Mouse (Mus musculus): ENCODE data around the gene Gpr146. TPM values are rescaled to one million over a fixed set of nuclear protein-coding genes. Genes with fewer than 3 reads are reported as not detected.
A peak's percentile ranks its signal among the peaks of the same experiment; 100 is the strongest.
"Not testable (repeated sequence)": the region's sequence is repeated elsewhere in the genome, so short reads cannot be mapped to it uniquely, and the experiment has no call there.

The Gpr146 gene
- total and polyA plus RNA-seq, 2 experiments from 2014 or later, result 3.0 to 4.1 TPM

- H3K4me2 ChIP-seq (ENCODE audit: low read depth, low read length, poor library complexity, severe bottlenecking); H3K4me1 ChIP-seq (ENCODE audit: insufficient read depth, low read length); H3K27ac ChIP-seq (ENCODE audit: low read depth, low read length); H3K9me3 ChIP-seq (ENCODE audit: low read length); H3K27me3 ChIP-seq (ENCODE audit: insufficient read depth, low read length); H3K9ac ChIP-seq (replicated peaks; ENCODE audit: low read length, poor library complexity, severe bottlenecking); H3K4me3 ChIP-seq (ENCODE audit: low read depth, low read length); DNase-seq (ENCODE audit: low spot score); ATAC-seq (ENCODE audit: low FRiP score): not testable (repeated sequence)
- WGBS, result 90% methylated on average over 10 of the region's 10 CpGs
- TF ChIP-seq CTCF (IDR thresholded peaks at IDR 0.05), result peak; percentile 27; the same call in 1 of the 2 replicates
- peaks cover 41% of the 10 kb centered on the region for H3K36me3 ChIP-seq (ENCODE audit: insufficient read depth, low read length)
Measured at GRCm38 (mm10) chr5:139334394-139334793, 43.1 kb upstream of the Gpr146 start.

- ATAC-seq (ENCODE audit: low FRiP score), result peak; percentile 36; the same call in 1 of the 2 replicates
- 96% methylated on average over 4 of the region's 4 CpGs for WGBS
Measured at GRCm38 (mm10) chr5:139335634-139336033, 41.9 kb upstream of the Gpr146 start.

GRCm38 (mm10) chr5:139337826-139338370 lies 39.6 kb upstream of the Gpr146 start:
- H3K27me3 ChIP-seq (ENCODE audit: insufficient read depth, low read length), result no peaks in the 10 kb centered on the region
- H3K4me1 ChIP-seq (ENCODE audit: insufficient read depth, low read length), result no peaks in the 10 kb centered on the region
- no peak overlapping the region for H3K4me2 ChIP-seq (ENCODE audit: low read depth, low read length, poor library complexity, severe bottlenecking)
- peaks cover 67% of the 10 kb centered on the region for H3K36me3 ChIP-seq (ENCODE audit: insufficient read depth, low read length)
- H3K9ac ChIP-seq (replicated peaks; ENCODE audit: low read length, poor library complexity, severe bottlenecking), result no peak overlapping the region
- no peak overlapping the region for H3K27ac ChIP-seq (ENCODE audit: low read depth, low read length)
- H3K4me3 ChIP-seq (ENCODE audit: low read depth, low read length), result no peak overlapping the region
- 82% methylated on average over 13 of the region's 13 CpGs for WGBS
- no peak for ATAC-seq (ENCODE audit: low FRiP score)
- H3K9me3 ChIP-seq (ENCODE audit: low read length), result no peaks in the 10 kb centered on the region
- TF ChIP-seq CTCF (IDR thresholded peaks at IDR 0.05), result no peak
- DNase-seq (ENCODE audit: low spot score), result no peak

More at GRCm38 (mm10) chr5:139335634-139336033, 41.9 kb upstream of the Gpr146 start:
- Histone ChIP-seq H3K4me2 (ENCODE audit: low read depth, low read length, poor library complexity, severe bottlenecking) (no peak overlapping the region), H3K9ac (replicated peaks; ENCODE audit: low read length, poor library complexity, severe bottlenecking) (no peak overlapping the region), H3K4me3 (ENCODE audit: low read depth, low read length) (no peak overlapping the region), H3K27ac (ENCODE audit: low read depth, low read length) (no peak overlapping the region), H3K27me3 (ENCODE audit: insufficient read depth, low read length) (no peaks in the 10 kb centered on the region), H3K9me3 (ENCODE audit: low read length) (no peaks in the 10 kb centered on the region), H3K36me3 (ENCODE audit: insufficient read depth, low read length) (peaks cover 53% of the 10 kb centered on the region), H3K4me1 (ENCODE audit: insufficient read depth, low read length) (no peaks in the 10 kb centered on the region)
- no peak for TF ChIP-seq CTCF (IDR thresholded peaks at IDR 0.05)
- DNase-seq (ENCODE audit: low spot score), result no peak

- Histone ChIP-seq H3K9ac (replicated peaks; ENCODE audit: low read length, poor library complexity, severe bottlenecking) (no peak overlapping the region), H3K27me3 (ENCODE audit: insufficient read depth, low read length) (no peaks in the 10 kb centered on the region), H3K9me3 (ENCODE audit: low read length) (no peaks in the 10 kb centered on the region), H3K4me1 (ENCODE audit: insufficient read depth, low read length) (no peaks in the 10 kb centered on the region), H3K27ac (ENCODE audit: low read depth, low read length) (no peak overlapping the region), H3K36me3 (ENCODE audit: insufficient read depth, low read length) (peaks cover 67% of the 10 kb centered on the region), H3K4me3 (ENCODE audit: low read depth, low read length) (no peak overlapping the region), H3K4me2 (ENCODE audit: low read depth, low read length, poor library complexity, severe bottlenecking) (no peak overlapping the region)
- ATAC-seq (ENCODE audit: low FRiP score) (no peak), DNase-seq (ENCODE audit: low spot score) (no peak)
- WGBS, result 90% methylated on average over 3 of the region's 3 CpGs
- TF ChIP-seq CTCF (IDR thresholded peaks at IDR 0.05), result no peak
Measured at GRCm38 (mm10) chr5:139338403-139338802, 39.1 kb upstream of the Gpr146 start.

GRCm38 (mm10) chr5:139338891-139339290 lies 38.6 kb upstream of the Gpr146 start:
- WGBS, result 81% methylated on average over 11 of the region's 11 CpGs
- H3K9ac ChIP-seq (replicated peaks; ENCODE audit: low read length, poor library complexity, severe bottlenecking), result no peak overlapping the region
- no peak overlapping the region for H3K27ac ChIP-seq (ENCODE audit: low read depth, low read length)
- no peak overlapping the region for H3K4me3 ChIP-seq (ENCODE audit: low read depth, low read length)
- peaks cover 2% of the 10 kb centered on the region; the same call in 1 of the 2 replicates for H3K4me1 ChIP-seq (ENCODE audit: insufficient read depth, low read length)
- no peak for TF ChIP-seq CTCF (IDR thresholded peaks at IDR 0.05)
- no peaks in the 10 kb centered on the region for H3K9me3 ChIP-seq (ENCODE audit: low read length)
- H3K36me3 ChIP-seq (ENCODE audit: insufficient read depth, low read length), result peaks cover 67% of the 10 kb centered on the region
- no peak for DNase-seq (ENCODE audit: low spot score)
- ATAC-seq (ENCODE audit: low FRiP score), result no peak
- no peak overlapping the region for H3K4me2 ChIP-seq (ENCODE audit: low read depth, low read length, poor library complexity, severe bottlenecking)
- H3K27me3 ChIP-seq (ENCODE audit: insufficient read depth, low read length), result no peaks in the 10 kb centered on the region

GRCm38 (mm10) chr5:139344021-139344686 lies 33.3 kb upstream of the Gpr146 start:
- H3K27me3 ChIP-seq (ENCODE audit: insufficient read depth, low read length), result no peaks in the 10 kb centered on the region
- H3K27ac ChIP-seq (ENCODE audit: low read depth, low read length), result peak overlapping the region; percentile 69
- WGBS, result 6% methylated on average over 12 of the region's 12 CpGs

More at GRCm38 (mm10) chr5:139344021-139344686, 33.3 kb upstream of the Gpr146 start:
- Histone ChIP-seq H3K4me1 (ENCODE audit: insufficient read depth, low read length) (peaks cover 2% of the 10 kb centered on the region; the same call in 1 of the 2 replicates), H3K4me2 (ENCODE audit: low read depth, low read length, poor library complexity, severe bottlenecking) (peak overlapping the region; percentile 89), H3K9ac (replicated peaks; ENCODE audit: low read length, poor library complexity, severe bottlenecking) (peak overlapping the region; percentile 93), H3K36me3 (ENCODE audit: insufficient read depth, low read length) (peaks cover 28% of the 10 kb centered on the region), H3K4me3 (ENCODE audit: low read depth, low read length) (peak overlapping the region; percentile 79), H3K9me3 (ENCODE audit: low read length) (no peaks in the 10 kb centered on the region)
- DNase-seq (ENCODE audit: low spot score) (peak; percentile 87), ATAC-seq (ENCODE audit: low FRiP score) (peak; percentile 78)
- TF ChIP-seq CTCF (IDR thresholded peaks at IDR 0.05), result peak; percentile 85
